Mouse (Mus musculus) fibroblast of lung, adult 2 months (primary cell): ENCODE measurements around the gene Gpsm1.
"Not testable (repeated sequence)": the region's sequence is repeated elsewhere in the genome, so short reads cannot be mapped to it uniquely, and the experiment has no call there.

Experiments used
- DNase-seq: peaks from one replicate; pipeline ENCODE4 v3.0.0-alpha.2; 2011; ENCODE audit warnings: low read depth

Gene Gpsm1

DNA sequence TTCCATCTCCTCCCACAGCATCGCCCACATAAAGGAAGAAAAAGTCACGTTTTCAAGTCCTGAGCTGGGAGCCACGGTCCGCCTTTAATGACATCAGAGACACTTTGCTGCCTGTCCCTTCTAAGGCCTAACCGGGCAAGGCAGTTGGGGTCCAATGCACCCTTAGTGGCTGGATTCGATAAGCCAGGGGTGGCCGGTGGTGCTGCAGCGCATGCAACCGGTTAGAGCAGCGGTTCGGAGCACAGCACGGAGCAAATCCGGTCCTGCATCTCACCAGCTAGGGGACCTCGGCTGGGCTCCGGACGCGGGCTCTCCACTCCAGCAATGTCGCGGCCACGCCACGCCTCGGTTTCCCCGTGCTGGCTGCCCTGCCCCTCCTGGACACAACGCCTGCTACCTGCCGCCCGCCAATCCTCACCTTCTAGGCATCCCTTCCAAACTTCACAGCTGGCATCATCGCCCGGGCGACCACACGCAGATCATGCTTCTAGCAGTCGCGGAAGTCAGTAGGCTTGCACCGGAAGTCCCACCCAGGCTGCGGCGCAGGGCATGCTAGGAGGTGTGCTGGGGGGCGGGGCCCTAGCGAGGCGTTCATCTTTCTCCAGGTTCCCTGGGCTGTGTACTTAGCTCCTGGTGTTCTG lies 64.9 kb downstream of the Gpsm1 start, which contains the start of gene Snapc4:
Snapc4 (minus strand) TSS at position 523 of the 641 bp plus-strand sequence.
- peak; percentile 46 for DNase-seq

- not testable (repeated sequence) for DNase-seq
Observed at GRCm38 (mm10) chr2:26380871-26381270, 65.6 kb downstream of the Gpsm1 start.

DNA sequence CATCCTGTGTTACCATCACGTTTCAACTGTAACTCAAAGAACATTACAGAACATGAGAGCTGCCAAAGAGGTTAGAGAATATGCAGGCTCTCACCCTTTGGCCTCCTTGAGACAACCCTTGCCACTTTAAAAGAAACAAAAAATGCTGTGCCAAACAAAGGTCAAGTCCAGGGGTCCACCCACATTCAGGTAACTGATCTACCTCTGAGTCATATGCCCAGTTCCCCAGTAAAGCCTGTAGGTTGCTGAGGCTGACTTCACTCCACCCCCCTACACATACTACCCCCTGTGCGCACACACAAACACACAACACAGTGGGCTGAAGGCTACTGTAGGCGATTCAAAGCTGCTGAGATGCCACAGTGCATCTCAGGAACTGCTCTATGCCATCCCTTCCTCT lies 72.4 kb downstream of the Gpsm1 start:
- DNase-seq: no peak

- DNase-seq: no peak
Observed at GRCm38 (mm10) chr2:26388682-26389153, 73.4 kb downstream of the Gpsm1 start.

DNA sequence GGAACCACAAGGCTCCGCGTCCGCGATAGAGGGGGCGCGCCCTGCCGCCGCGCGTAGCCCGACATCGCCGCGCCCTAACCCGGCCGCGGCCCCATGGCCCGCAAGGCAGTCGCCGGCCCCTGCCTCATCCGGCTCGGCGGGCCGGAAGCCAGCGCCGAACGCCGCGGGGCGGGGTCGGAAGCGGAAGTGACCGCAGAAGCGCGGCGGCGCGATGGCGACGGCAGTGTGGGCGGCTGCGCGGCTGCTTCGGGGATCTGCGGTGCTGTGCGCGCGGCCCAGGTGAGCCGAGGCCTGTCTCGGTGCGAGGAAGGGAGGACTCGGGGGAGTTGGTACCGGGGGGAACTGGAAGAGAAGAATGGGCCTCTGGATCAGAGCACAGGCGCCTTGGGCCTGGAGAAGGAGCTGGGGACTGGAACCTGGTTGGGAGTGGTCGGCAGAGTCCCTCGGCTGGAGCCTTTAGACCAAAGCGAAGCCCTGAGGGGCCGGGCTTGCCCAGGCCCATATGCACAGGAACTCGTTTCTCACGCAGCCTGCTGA lies 73.9 kb downstream of the Gpsm1 start, which contains the start of the genes Entr1 and Pmpca:
Entr1 (minus strand) TSS at position 163 of the 537 bp plus-strand sequence.
Pmpca (plus strand) TSS at position 186 of the 537 bp plus-strand sequence.
- no peak for DNase-seq

GRCm38 (mm10) chr2:26390954-26391353 lies 75.6 kb downstream of the Gpsm1 start:
- no peak for DNase-seq

GRCm38 (mm10) chr2:26391617-26392016 lies 76.3 kb downstream of the Gpsm1 start:
- DNase-seq: no peak
